Mouse (Mus musculus): ENCODE results near the gene Fam209.

Gene Fam209

GRCm38 (mm10) chr2:172477350-172477749 lies 5.0 kb downstream of the Fam209 start:
- no peak for DNase-seq (ENCODE audit: low read depth)

DNA sequence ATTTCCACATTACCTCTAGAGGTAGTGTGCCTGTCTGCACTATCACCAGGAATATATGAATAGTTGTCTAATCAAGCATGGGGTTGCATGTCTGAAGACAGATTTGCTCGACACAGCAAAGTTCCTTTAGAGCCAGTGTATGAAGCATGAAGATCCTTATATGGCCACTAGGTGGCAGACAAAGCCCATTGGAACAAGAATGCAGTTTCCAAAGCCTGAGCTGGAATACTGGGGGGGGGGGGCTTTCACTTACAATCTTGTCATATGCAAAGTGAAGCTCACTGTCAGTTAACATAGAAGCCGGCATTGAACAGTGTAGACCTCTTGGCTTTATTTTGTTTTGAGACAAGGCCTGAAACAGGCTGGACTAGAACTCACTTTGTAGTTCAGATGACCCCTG lies 5.5 kb downstream of the Fam209 start:
- DNase-seq (ENCODE audit: low read depth), result peak; percentile 84

DNA sequence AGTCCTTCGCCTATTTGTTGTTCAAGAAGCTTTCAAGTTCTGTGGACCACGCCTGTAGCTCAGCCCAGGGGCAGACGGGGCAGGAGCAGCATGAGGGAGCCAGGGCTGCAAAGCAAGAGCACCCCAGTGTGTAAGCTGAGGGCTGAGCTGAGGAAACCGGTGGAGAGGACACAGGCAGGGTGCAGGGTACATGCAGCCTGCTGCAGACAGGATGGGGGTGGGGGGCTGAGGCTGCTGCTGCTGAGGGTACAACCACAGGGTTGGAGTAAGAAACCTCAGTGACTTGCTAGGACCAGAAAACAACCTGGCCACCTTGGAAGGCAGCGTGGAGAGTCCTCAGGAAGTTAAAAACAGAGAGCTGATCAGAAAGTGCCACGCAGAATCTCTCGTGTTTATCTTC lies 8.0 kb downstream of the Fam209 start:
- no peak for DNase-seq (ENCODE audit: low read depth)

DNA sequence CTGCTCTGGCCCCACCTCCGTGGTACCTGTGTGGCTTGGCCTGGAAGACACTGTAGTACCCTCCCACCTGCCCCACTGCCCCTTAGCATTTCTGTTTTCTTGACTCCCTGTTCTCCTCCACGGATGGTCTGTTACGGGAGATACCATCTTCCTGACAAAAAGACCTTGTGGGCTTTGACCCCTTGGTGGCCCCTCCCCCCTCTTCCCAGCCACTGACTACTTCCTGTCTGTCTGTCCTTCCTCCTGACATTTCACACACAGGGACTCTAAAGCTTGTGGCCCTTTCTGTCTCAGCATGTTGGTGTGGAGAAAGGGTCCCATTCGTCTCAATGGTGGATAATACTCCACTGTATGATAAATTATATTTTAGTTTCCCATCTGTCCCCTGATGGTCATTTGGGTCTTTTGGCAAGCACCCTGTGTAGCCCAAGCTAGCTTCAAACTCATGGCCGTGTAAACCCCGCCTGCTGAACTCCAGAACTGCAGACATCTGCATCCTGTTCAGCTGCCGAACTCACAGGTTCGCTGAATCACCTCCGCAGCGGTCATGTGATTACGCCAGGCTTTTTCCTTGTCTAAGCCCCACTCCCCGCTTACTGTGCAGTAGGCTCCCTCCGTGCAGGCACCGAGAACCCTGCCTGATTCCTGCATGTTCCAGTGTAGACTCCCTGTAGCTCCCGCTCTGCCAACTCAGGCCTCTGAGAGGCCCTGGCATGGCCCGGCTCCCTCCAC lies 9.5 kb downstream of the Fam209 start:
- no peak for DNase-seq (ENCODE audit: low read depth)

- DNase-seq (ENCODE audit: low read depth), result no peak
Observed at GRCm38 (mm10) chr2:172483766-172484413, 11.6 kb downstream of the Fam209 start.

DNA sequence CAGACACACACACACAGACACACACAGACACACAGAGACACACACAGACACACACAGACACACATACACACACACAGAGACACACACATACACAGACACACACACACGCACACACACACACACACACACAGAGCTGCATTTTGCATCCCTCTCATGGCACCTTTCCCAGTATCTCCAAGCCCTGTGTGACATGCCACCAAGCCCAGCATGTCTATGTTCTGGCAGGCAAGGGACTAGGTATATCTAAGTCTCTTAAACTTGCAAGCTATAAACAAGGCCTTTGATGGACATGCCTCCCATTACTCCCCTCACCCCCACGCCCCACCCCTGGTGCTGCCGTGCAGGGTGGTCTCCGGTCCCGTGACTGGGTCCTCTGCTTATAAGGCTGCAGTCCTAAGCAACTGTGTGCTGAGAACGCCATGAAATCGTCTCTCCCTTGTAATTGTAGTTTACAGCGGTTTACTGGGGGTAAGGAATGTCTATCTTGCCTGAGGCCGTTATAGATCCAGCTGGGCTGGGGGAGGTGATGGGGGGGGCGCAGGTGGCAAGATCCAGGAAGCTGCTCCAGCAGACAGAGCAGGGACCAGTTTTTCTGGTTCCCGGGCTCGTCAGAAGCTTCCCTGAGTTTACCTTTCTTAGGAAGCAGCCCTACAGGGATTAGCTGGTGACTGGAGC lies 12.5 kb downstream of the Fam209 start:
- DNase-seq (ENCODE audit: low read depth), result no peak

DNA sequence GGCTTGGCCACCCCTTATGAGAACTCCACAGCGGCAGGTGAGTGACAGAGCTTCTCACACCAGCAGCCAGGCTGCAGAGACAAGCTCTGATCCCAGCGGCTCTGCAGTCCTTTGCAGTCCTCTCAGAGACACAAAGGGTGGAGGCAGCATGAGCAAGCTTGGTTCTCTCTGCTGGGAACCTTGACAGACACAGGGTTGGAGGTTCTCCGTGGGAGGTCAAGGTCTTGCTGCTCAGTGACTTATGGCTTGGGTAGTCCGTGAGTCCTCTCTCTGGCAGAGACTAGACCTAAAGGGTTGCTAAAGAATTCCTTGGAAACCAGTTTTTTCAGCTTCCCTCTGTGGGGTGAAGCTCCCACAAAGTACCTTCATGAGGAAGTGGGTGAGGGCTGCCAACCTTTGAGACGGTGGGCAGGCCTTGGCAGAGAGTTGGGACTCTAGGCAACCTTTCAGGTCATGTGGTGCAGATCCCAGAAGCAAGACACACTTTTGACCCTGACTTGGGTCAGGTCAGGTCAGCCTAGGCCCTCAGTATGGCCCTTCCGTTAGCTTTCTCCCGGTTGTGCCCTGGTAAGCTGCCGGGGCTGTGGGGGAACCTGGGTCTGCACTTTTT lies 24.5 kb downstream of the Fam209 start:
- DNase-seq (ENCODE audit: low read depth), result no peak

DNA sequence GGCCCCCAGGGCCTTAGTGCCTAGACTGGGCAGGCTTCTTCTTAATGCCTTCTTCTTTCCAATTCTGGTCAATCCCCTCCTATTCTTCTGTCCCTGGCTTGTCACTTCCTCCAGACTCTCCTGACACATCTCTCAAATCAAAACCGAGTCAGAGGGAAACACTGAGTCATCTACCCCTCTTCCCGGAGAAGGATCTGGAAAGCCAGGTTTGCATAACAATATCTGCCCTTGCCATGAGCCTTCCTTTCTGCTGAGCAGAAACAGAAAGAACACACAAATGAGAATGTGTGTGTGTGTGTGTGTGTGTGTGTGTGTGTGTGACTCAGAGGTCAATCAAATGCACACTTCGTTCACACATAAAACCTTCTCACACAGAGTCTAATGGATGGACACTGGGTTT lies 26.5 kb downstream of the Fam209 start:
- DNase-seq (ENCODE audit: low read depth), result peak; percentile 40

DNA sequence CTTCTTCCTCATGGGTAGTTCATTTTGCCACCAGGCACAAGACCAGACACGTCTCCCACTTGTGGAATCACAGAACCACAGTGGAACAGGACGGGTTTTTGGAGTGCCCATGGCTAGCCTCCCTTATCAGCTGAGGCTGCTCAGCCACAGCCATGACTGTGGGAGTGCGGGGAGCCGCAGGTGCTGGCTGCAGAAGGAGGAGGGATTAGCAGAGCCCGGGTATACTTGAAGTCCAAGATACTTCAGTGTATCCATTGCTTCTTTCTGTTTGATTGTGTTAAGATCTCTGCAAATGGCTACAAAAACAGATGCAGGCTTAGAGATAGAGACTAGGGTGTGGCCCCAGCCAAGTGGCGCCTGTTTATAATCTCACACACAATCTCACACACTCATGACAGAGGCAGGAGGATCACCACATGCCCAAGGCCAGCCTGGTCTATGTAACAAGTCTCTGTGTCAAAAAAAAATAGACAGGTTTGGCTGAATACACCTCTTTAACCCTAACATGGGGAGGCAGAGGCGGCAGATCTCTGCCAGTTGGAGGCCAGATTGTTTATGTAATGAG lies 28.5 kb downstream of the Fam209 start:
- no peak for DNase-seq (ENCODE audit: low read depth)

DNA sequence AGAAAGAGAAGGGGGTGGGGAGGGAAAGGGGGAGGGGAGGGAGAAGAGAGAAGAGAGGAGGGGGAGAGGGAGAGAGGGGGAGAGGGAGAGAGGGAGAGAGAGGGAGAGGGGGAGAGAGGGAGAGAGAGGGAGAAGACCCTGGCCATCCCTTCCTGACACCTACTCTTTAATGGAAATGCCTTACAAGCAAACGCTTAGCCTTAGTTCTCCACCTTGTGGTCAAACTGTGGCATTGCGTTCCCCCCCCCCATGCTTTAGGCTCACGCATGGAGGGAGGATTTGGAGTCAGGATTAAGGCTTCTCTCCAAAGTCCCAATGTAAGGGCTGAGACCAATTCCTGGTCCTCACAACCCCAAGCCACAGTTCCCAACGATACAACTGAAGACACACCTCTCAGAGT lies 29.0 kb downstream of the Fam209 start:
- peak; percentile 69 for DNase-seq (ENCODE audit: low read depth)

DNA sequence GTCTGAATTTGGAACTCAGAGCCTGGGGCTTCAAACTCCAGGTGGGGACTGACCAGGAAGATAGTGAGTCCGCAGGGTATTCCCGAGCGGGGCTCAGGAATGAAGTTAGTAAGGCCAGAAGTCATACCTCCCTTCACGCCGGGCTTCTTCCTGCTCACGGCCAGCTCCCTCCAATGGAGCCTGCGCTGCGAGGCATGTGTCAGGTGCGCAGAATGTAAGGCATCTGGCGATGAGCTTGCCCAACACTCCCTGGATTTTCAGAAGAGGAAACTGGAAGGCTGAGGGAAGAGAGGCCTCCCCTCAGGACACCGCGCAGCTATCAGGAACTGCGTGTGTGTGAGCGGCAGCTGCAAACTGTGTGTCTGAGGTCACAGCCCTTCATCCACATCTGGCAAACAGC lies 29.8 kb downstream of the Fam209 start:
- DNase-seq (ENCODE audit: low read depth), result no peak

- no peak for DNase-seq (ENCODE audit: low read depth)
Observed at GRCm38 (mm10) chr2:172506121-172506520, 33.8 kb downstream of the Fam209 start.

DNA sequence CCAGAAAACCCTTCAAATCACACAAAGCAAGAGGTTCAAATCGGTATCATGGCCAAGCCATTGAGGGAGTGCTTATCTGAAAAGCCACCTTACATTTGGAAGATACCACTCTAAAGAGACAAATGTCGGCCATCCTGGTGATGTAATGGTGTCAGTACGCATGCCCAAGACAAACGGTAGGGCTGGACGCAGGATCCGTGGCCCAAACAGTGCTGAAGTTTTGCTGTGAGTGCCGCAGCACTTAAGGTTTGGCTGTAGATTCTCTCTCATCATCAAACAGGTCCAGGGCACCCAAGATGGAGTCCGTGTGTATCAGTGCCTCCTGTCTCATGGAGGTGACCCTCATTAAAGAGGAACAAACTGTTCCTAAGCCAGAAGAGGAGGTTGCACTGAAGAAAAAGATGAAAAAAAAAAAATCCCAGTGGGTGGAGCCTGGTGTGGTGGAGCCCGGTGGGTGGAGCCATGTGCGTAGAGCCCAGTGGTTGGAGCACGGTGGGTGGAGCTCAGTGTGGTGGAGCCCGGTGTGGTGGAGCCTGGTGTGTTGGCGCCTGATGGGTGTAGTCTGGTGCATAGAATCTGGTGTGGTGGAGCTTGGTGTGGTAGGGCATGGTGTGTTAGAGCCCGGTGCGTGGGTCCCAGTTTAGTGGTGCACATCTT lies 37.9 kb downstream of the Fam209 start:
- DNase-seq (ENCODE audit: low read depth), result no peak

DNA sequence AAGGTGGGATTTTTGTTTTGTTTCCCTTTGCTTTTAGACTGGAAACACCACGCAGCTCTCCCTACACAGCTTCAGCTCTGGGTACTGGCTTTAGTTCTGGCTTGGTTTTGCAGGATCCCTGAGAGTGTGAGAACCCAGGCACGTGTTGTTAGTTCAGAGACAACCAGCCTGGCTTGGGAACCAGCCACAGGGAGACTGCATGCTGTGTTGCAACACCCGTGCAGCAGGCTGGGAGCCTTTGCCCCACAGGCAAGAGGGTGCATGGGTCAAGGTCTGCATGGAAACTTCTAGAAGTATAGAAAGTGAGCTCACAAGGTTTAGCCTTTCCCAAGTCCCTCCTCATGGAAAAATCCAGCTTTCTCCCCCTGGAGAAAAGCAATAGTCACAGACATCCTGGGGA lies 38.6 kb downstream of the Fam209 start:
- no peak for DNase-seq (ENCODE audit: low read depth)

DNA sequence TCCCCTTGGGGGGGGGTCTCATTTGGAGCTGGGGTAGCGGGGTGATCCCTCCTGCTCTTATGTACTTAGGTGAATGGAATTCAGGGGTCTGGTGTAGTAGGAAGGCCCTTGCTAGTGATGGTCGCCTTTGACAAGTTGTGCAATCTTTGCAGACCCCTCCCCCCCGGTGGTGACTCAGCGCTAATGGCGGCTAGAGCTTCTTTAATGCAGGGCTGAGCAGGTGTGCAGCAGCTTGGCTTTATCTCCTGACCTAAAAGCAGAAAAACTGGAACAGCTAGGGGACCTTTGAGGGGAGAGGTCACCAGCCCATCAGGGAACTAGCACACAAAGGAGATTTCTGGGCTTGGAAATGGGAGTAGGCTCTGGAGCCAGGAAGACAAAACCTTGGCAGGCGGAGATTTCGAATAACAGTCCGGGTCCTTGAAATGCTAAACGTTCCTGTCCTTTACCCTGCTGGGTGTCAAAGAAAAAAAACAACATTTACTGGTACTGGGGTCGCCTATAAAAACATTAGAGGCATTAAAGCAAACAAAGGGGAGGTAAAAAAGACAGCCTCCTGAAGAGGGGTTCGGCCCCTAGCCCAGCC lies 44.2 kb downstream of the Fam209 start:
- no peak for DNase-seq (ENCODE audit: low read depth)

GRCm38 (mm10) chr2:172520616-172521371 lies 48.5 kb downstream of the Fam209 start:
- DNase-seq (ENCODE audit: low read depth), result no peak

DNA sequence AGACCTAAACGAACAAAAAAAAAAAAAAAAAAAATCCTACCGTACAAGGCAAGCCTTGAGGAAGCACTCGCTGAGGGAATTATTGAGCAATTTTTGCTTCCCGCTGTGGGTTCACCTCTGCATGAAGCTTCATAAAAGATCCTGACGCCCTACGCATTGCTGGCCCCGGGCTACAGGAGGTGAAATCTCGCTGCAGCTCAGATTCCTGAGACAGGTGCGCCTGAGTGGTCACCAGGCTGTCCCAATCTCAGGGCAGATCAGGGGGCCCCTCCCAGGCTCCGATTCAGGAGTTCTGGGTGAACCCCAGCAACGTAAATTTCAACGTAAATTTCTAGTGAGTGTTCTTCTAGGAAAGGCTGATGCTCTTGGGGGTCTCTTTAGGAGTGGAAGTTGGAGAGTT lies 50.2 kb downstream of the Fam209 start:
- no peak for DNase-seq (ENCODE audit: low read depth)

Measured in NIH3T3 (cell line).